Mouse (Mus musculus): ENCODE results near the gene Arf3. TPM values are rescaled to one million over a fixed set of nuclear protein-coding genes. Genes with fewer than 3 reads are reported as not detected.
"Not testable (repeated sequence)": the region's sequence is repeated elsewhere in the genome, so short reads cannot be mapped to it uniquely, and the experiment has no call there.

The Arf3 gene
- polyA plus RNA-seq, 1 experiment = 74.0 TPM

DNA sequence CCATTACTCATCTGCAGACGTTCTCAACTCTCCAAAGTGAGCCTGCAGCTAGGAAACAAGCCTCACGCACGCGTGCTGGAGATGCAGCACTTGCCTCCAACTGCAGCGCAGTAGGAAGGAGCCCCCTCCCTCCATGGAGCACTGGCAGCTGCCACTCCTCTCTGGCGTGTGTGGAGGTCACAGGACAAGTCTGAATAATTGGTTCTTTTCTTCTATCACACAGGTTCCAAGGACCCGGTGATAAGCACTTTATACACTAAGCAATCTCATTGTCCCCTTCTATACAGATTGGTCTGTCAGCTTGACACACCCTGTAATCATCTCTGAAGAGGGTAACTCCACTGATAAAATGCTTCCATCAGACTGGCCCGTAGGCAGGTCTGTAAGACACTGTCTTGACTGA, 10.0 kb downstream of the Arf3 start:
- no peak for DNase-seq (ENCODE audit: low spot score)

DNA sequence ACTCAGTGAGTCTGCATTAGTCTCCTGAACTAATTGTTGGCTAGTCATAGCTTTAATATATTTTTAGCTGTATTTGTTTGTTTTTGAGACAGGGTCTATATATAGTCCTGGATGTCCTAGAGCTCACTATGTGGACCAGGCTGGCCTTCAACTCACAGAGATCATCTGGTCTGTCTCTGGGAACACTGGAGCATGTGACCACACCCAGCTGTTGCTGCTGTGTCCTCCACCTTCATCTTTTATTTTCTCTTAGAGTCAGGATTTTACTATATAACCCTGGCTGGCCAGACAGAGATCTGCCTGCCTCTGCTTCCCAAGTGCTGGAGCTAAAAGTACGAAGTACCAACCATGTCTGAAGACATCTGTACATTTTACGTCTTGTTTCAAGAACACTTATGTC, 13.9 kb downstream of the Arf3 start:
- no peak for DNase-seq (ENCODE audit: low spot score)

DNA sequence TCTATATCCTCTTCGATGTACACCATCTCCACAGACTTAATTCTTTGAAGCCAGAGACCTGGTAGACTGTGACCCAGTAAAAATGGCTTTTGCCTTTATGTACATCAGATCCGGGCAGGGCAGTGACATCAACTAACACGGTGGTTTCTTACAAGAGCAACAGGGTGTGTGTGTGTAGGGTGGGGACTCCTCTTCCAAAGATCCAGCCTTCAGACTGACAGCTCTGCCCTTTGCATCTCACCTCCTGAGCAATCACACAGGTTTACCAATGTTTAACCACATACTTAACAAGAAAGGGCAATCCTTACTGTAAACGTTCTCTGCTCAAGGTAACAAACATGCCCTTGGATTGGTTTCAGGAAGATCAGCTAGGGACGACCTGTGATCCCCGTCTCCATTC, 15.7 kb downstream of the Arf3 start:
- no peak for DNase-seq (ENCODE audit: low spot score)

DNA sequence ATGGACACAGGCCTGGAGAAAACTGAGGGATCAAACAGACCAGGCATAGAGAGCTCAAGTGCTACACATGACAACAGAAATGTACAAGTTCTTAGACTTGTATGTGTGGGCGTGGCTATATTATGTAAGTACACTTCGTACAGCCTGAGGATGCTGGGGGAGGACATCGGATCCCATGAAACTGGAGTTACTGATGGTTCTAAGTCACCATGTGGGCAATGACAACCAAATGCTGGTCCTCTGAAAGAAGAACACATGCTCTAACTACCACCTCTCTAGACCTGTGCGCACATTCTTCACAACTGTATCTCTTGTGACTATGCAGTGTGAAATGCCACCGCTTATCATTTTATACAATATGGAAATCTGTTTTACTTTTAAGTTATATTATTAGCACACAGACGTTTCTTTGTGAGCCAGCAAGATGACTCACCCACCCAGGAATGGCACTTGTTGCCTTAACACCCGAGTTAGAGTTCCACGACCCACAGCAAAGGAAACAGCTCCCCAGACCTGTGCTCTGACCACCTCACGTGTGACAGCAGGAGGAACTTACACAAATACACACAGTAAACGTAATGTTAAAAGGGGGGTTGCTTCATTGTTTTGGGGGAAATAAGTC, 16.6 kb downstream of the Arf3 start:
- DNase-seq (ENCODE audit: low spot score) = no peak

DNA sequence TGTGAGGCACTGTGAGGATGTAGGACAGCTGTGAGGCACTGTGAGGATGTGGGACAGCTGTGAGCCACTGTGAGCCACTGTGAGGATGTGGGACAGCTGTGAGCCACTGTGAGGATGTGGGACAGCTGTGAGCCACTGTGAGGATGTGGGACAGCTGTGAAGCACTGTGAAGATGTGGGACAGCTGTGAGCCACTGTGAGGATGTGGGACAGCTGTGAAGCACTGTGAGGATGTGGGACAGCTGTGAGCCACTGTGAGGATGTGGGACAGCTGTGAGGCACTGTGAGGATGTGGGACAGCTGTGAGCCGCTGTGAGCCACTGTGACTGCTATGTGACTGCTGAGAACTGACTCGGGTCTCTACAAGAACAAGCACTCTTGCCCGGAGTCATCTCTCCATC, 19.2 kb downstream of the Arf3 start:
- DNase-seq (ENCODE audit: low spot score) = not testable (repeated sequence)

DNA sequence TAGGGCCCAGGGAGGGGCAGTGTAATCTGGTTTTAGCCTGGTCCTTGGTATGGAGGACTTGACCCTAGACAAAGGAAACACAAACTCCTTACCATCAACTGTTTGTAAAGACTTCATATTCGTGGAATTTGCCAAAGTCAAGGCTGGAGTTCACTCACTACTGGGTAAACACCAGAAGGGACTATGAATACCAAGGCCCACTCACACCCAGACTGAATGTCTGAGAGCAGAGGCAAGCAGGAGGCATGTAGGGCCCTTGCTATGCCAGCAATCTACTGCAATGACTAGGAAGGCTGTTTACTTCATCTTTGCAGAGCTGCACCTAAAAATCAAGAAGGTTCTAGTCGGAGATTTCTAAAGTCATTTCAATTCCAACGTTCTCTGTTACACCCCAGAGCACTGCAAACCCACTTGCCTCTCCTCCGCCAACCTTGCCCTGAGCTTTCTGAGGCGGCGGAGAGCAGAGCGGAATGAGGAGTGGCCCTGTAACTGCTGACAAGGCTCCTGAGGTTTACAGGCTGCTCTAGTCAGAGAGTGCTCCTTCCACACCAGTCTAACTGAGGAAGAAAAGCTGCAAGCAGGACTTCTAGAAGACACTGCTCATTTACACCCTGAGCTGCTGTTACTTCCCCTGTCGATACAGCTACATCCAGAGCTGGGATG, 20.1 kb downstream of the Arf3 start:
- no peak for DNase-seq (ENCODE audit: low spot score)

DNA sequence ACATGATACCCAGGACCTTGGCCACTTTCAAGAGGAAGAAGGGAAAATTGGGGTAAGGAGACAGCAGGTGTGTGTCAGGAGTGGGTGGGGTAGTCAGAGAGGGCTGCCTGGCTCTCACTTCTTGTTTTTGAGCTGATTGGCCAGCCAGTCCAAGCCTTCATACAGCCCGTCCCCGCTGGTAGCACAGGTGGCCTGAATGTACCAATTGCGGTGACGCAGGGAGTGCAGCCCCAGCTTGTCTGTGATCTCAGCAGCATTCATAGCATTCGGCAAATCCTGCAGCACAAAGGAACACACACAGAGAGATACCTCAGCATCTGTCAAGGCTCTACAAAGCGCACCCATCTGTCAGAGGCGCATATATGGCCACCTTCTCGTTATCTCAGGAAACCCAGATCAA, 22.8 kb downstream of the Arf3 start:
- DNase-seq (ENCODE audit: low spot score) = no peak

DNA sequence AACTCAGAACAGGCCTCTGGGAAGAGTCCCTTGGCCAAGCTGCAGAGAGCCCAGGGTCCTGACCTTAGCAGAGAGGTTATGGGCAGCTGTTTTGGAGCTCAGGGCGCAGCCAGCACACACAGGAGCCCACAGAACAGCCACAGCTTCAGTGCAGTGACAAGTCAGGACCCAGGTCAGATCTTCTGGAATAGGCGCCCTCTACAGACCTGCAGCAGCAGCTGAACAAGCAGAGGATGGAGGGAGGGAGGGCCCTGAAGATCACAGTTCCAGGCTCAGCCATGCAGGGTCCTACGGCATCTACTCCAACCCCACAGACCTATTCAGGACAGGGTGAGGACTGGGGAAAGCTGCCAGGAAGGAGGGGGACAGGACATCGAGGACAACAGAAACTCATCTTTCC, 24.2 kb downstream of the Arf3 start:
- DNase-seq (ENCODE audit: low spot score) = no peak

DNA sequence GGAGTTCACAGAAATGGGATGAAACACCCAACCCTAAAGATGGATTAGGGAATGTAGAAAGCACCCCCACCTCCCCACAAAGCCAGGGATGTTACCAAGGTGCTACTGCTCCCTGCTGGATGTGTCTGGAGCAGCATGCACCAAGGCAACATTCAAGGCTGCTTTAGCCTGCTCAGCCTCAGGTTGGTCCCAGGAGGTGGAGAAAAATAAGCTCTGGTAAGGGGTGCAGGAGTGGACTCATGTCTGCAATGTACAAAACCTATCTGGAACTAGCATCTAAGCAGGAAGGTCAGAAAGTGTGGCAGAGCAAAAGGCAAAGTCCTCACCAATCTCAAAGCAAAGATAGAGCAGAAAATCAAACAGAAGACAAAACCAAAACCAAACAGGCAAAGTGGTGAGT, 25.1 kb downstream of the Arf3 start:
- DNase-seq (ENCODE audit: low spot score) = no peak

DNA sequence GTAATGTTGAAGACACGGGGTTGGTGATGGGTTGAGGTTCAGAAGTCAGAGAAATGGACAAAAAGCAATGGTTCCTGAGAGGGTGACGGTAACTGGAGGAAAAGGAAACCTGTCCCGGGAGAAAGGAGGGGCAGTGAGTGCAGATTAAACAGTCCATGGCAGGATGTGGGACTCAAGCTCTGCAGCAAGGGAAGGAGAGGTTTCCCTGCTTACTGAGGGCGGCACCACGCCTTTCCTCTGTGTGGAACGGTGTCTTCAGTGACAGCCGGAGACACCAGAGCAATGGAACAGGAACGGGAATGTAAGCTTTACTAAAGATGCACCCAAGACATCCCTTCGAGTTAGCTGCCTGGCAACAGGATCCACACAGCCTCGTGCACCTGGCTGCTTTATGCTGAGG, 26.5 kb downstream of the Arf3 start:
- no peak for DNase-seq (ENCODE audit: low spot score)

DNA sequence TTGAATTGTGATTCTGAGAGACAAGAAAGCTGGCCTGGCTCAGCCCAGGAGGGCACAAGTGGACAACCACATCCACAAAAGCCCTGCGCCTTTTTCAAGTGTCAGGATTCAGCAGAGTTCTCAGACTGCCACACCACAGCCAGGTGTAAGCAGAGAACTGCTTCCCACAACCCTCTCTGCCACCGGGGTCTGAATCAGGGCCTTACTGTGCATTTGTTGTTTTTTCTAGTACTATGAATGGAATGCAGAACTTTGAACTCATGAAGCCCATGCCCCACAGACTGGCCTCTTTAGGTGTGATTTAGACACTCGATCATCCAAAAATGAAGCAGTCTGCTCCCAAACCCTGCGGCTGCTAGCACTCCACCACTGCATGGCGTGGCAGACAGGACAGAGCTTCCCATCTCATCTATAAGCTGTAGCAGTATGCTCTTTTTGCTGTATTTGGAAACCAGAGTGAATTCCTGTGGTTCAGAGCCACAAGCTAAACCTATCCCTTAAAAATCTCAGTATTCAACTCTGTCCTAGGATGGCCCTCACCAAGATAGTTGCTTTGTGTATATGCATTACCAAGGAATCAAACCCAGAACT, 28.9 kb downstream of the Arf3 start:
- no peak for DNase-seq (ENCODE audit: low spot score)

DNA sequence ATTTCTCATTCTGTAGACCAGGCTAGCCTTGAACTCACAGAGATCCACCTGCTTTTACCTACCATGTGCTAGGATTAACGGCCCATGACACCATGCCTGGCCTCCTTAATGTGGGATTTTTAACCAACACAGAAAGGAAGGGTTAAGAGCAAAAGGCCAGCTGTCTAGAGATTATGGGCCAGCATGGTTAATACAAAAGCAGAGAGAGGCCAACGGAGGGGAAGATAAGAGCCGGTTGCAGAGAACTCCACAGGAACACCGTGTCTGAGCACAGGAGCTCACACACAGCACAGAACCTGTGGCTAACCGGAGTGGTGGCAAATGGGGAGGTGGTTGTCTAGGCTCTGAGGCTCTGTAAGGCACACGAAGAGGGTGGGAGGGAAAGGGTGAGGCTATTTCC, 29.6 kb downstream of the Arf3 start:
- DNase-seq (ENCODE audit: low spot score) = no peak

DNA sequence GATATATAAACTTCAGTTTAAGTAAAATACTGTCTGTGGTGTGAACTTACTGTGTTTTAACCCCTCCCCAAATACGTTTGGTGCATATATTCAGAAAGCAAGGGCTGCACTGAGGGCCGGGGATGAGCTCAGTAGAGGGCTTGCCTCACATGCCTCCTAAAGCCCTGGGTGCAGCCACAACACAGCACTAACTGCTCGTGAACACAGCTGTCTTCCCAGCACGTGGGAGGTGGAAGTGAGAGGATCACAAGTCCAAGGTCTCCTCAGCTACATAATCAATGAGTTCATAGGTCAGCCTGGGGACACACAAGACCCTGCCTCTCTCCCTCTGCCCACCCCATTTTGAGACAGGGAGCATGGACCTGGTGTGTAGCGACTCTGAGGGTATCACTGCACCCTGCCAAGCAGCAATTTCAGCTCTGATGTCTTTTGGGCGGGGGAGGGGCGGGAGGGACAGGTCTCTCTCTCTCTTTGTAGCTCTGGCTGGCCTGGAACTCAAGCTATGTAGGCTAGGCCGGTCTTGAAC, 30.9 kb downstream of the Arf3 start:
- DNase-seq (ENCODE audit: low spot score) = no peak

DNA sequence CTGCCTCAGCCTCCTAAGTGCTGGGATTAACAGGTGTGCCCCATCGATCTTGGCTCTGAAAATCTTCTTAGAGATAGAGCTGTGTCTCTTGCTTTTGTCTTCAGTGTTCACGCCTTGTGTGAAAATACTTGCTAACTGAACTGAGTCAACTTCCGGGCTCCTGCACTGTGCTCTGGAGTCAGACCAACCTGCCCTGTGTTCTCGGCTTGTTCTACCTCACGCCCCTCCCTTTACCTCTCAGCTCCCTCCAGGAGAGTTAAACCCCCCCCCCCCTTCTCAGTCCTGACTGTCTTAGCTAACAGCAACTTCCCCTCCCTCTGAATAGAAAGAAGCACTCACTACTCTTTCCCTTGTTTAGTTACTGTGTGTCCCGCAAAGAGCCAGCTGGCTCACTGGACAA, 32.2 kb downstream of the Arf3 start:
- no peak for DNase-seq (ENCODE audit: low spot score)

DNA sequence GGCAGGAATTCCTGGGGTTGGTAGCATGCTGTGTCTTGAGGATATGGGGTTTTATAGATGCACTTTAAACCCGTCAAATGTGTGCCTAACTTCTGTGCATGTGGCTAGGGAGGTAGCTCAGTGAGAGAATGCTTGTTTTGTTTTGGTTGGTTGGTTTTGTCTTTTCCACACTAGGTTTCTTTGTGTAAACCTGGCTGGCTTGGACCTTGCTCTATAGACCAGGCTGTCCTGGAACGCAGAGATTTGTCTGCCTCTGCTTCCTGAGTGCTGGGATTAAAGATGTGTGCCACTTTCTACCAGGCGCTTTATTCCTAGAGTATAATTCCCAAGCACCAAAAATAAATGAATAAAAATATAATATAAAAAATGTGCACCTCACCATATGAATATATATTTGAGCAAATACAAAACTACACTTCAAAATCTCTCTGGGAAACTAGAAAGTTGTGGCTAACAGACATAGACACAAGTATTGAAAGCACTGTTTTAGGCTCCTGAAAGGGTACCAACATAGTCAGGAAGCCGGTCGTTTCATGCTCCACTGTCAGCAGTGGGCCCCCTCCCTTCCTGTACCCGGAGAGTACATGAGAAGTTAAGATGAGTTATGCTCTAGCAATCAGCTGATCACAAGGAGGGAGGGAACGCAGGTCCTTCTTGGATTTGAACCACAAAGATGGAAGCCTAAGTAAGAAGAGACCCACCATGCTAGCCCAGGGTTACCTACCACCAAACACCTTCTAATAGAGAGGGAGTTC, 33.0 kb downstream of the Arf3 start:
- DNase-seq (ENCODE audit: low spot score) = no peak

DNA sequence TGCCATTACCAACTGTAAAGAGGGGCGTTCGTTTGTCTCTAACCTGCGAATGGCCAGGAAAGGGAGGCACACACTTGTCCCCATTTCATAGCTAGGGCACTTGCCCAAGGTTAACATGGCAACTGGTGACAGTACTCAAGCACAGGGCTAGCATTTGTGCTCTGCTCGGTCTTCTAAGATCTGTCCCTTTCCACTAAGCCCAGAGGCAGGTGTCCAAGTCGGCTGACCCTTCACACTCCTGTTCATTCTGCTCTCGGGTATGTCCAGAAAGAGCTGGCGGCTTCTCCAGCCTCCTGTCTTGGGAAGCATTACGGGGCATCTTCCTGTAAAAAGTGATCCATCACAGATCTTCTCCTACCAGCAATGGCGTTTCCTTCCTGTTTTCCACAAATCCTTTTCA, 34.6 kb downstream of the Arf3 start:
- no peak for DNase-seq (ENCODE audit: low spot score)

DNA sequence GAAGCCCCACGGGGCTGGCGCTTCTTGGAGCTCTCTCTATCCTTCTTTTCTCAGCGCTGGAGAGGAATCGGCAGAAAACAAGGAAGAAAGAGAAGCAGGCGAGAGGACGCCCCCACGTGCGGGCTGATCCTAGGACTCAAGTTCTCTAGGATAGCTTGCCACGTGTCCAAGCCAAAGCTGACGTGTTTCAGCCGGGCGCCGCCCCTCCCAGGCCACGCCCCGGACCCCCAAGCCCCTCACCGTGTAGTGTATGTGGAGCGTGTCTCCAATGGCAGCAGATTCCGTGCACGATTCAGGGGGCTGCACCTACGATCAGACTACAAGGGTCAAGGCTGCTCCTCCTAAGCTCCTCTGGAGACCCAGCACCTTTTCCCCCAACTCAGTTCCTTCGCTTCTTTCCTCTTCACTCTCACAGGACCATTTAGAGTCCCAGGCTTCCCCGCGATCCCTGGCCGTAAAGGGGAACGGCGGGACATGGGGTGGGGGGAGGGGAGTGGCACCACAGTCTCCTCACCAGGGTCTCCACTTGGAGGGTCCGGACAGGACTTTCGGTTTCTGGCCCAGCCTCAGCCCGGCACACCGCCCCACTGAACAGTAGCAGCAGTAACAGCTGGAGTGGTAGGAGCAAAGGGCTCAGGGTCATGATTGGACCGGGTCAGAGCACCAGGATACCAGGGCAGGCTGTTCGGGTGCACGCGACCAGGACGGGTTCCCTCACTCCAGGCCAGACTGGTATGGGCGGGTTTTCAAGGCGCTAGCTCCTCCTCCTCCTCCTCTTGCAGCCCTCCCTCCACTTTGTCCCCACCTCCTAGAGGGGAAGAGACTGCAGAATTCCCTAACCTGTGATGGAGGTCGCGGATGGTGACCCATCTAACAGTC, 35.3 kb downstream of the Arf3 start, which contains the start of gene Fkbp11:
TSS of gene Fkbp11 (minus strand) at position 756 of the 879 bp plus-strand sequence.
- DNase-seq (ENCODE audit: low spot score) = no peak

DNA sequence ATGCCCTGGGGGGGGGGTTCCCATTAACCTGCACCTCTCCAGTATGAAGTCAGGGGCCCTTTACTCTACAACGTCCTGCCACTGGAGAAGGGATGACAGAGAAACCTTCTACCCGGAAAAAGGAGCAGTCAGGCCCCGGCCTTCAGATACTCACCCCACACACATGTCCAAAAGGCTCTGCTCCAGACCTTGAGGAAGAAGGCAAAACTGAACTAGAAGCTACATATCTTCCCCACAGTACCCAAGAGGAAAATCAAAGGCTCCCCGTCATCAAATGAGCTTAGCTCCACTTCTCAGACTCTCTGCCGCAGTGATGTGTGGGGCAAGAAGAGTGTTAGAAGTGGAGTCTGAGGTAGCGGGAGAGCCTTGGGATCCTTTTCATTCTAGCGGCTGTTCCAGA, 36.3 kb downstream of the Arf3 start:
- no peak for DNase-seq (ENCODE audit: low spot score)

DNA sequence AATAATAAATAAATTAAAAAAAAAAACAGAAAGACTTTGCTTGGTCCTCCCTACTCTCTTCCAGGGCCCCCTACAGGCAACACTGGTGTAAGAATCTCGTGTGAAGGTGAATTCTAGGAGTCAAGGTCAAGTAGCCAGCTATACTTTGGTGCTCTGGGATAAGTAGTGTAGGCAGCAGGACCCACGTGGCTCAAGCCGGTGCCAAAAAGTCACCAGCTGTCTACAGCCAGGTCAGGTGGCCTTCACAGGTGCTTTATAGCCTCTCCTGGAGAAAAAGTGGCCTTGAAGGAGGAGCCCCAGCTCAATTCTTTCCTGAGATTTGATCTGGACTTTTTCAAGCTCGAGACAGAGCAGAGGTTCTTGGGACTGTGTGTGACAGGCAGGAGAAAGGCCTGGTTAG, 36.9 kb downstream of the Arf3 start:
- no peak for DNase-seq (ENCODE audit: low spot score)

DNA sequence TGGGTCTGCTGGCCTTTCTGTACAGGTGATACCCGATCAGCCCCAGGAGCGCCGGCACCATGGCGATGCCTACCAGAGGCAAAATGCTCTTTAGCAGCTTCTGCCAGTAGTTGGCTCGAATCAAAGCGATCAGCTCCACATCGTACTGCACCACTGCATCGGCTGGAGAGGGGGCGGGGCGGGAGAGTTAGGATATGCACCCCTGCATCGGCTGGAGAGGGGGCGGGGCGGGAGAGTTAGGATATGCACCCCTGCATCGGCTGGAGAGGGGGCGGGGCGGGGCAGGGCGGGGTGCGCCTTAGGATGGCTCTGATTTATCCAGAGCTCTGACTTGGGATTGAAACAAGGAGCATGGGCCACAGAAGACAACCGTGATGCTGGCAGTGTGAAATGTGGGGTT, 38.6 kb downstream of the Arf3 start:
- no peak for DNase-seq (ENCODE audit: low spot score)

DNA sequence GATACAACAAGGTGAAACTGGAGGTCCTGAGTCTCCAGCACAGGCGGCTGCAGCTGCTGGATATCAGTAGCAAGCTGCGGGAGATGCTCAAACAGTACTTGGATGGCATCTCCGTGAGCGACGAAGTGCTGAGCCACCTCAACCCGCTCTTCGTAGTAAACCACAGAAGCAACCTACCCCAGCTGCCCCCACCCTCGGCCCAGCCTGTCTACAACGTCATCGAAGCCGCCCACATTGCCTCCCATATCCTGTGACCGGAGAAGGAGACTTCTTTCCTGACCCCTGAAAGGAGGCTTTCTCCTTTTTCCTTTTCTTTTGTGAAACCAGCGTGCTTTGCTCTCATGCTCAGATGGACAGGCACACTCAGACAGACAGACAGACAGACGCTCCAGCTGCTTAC, 40.2 kb downstream of the Arf3 start:
- no peak for DNase-seq (ENCODE audit: low spot score)

DNA sequence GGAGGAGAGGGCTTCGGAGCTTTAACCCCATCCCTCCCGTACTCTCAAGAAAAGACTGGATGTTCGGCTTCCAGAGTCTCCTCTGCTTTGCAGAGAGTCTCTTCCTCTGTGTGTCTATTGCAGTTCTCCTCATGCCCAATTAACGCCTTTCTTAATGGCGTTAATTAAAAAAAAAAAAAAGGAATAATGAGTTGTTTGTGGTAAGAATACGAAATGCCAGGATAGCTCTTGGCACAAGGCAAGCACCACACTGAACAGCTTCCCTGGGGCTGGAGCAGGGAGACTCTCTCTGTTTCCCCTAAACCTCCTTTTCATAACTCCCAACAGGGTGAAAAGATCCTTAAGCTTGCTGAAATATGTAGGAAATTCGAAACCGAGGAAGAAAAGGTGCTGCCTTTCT, 40.8 kb downstream of the Arf3 start:
- no peak for DNase-seq (ENCODE audit: low spot score)
